Comparison of ENCODE assay signal across 7 mouse cellular contexts in the genomic region with DNA sequence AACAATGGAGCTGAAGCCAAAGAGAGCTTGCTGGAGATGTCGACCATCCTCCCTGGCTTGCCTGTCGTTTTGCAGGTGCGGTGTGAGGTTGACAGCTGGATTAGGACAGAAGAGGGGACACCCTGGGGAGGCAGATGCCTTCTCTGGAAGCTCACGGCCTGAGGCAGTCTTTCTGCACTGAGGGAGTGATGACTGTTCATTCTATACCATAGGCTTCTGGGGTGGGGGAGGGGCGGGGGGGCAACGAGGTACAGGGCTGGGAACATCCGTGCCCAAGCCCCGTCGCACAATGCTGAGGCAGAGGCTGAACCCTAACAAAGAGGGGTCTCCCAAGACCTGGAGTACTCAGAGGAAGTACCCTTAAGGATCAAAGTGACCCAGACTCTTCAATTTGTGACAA. TPM values are rescaled to one million over a fixed set of nuclear protein-coding genes. Genes with fewer than 3 reads are reported as not detected.
DNase-seq lines count a peak whose midpoint lies in the region; ATAC-seq and TF ChIP-seq lines count a peak whose summit lies in the region.

No protein-coding gene starts in this region.

- ATAC-seq in liver, embryonic 11.5 days (replicated peaks; ENCODE audit: low FRiP score): no peak
- peak; percentile 56 for ATAC-seq in forebrain, embryonic 12.5 days (ENCODE audit: low FRiP score)
- peak; percentile 36; the same call in 1 of the 2 replicates for ATAC-seq in limb, embryonic 12.5 days (ENCODE audit: insufficient number of reproducible peaks, insufficient read depth, low FRiP score, low TSS enrichment, low read depth)

- DNase-seq in liver, embryonic 11.5 days (ENCODE audit: low spot score): no peak
- DNase-seq in liver: no peak
- no peak for DNase-seq in layer of hippocampus, adult 8-10 months (ENCODE audit: low spot score in 2 of 2)
- DNase-seq in yolk sac, embryonic 10.5 days (ENCODE audit: low spot score): no peak

- H3K4me2 ChIP-seq in liver, embryonic 11.5 days: peak overlapping the region; percentile 60
- H3K4me2 ChIP-seq in forebrain, embryonic 12.5 days: peak overlapping the region; percentile 62
- H3K4me2 ChIP-seq in limb, embryonic 12.5 days: peak overlapping the region; percentile 65

- no peak overlapping the region; the same call in 1 of the 2 replicates for H3K9ac ChIP-seq in liver, embryonic 11.5 days (ENCODE audit: low read depth, low read length)
- peak overlapping the region; percentile 48 for H3K9ac ChIP-seq in forebrain, embryonic 12.5 days
- 0 out of 2 replicates have a peak overlapping the region, but pooled peaks have one; percentile 51 for H3K9ac ChIP-seq in limb, embryonic 12.5 days (replicated peaks)

- no peak for TF ChIP-seq POLR2A in olfactory bulb, adult 2 months (IDR thresholded peaks at IDR 0.05; ENCODE audit: insufficient read depth, low read depth, low read length)

- H3K9me3 ChIP-seq in liver, embryonic 11.5 days (ENCODE audit: control insufficient read depth, low read length): no peaks in the 10 kb centered on the region
- H3K9me3 ChIP-seq in forebrain, embryonic 12.5 days: no peaks in the 10 kb centered on the region
- no peaks in the 10 kb centered on the region for H3K9me3 ChIP-seq in limb, embryonic 12.5 days

- H3K36me3 ChIP-seq in liver, embryonic 11.5 days (ENCODE audit: control insufficient read depth, insufficient read depth, low read length): no peaks in the 10 kb centered on the region
- no peaks in the 10 kb centered on the region for H3K36me3 ChIP-seq in forebrain, embryonic 12.5 days (replicated peaks)
- no peaks in the 10 kb centered on the region for H3K36me3 ChIP-seq in limb, embryonic 12.5 days

- H3K27me3 ChIP-seq in liver, embryonic 11.5 days (replicated peaks; ENCODE audit: control insufficient read depth, insufficient read depth, low read length): no peaks in the 10 kb centered on the region
- H3K27me3 ChIP-seq in forebrain, embryonic 12.5 days: no peaks in the 10 kb centered on the region
- H3K27me3 ChIP-seq in limb, embryonic 12.5 days: no peaks in the 10 kb centered on the region

- H3K27ac ChIP-seq in liver, embryonic 11.5 days (ENCODE audit: low read depth, low read length): no peak overlapping the region
- H3K27ac ChIP-seq in forebrain, embryonic 12.5 days: peak overlapping the region; percentile 99
- H3K27ac ChIP-seq in limb, embryonic 12.5 days: peak overlapping the region; percentile 92; the same call in 1 of the 2 replicates
- 0 out of 2 replicates have a peak overlapping the region, but pooled peaks have one; percentile 16 for H3K27ac ChIP-seq in olfactory bulb, adult 2 months (ENCODE audit: insufficient read depth, low read depth, low read length)

- peak overlapping the region; percentile 34 for H3K4me3 ChIP-seq in liver, embryonic 11.5 days (ENCODE audit: low read depth, low read length)
- peak overlapping the region; percentile 37 for H3K4me3 ChIP-seq in forebrain, embryonic 12.5 days (replicated peaks)
- H3K4me3 ChIP-seq in limb, embryonic 12.5 days (replicated peaks): peak overlapping the region; percentile 32
- H3K4me3 ChIP-seq in olfactory bulb, adult 2 months (ENCODE audit: insufficient read depth, low read depth, low read length): 0 out of 2 replicates have a peak overlapping the region, but pooled peaks have one; percentile 3

- TF ChIP-seq CTCF in olfactory bulb, adult 2 months (IDR thresholded peaks at IDR 0.05; ENCODE audit: insufficient read depth, low read depth, low read length): no peak

- peaks cover 21% of the 10 kb centered on the region; the same call in 1 of the 2 replicates for H3K4me1 ChIP-seq in liver, embryonic 11.5 days (replicated peaks; ENCODE audit: control insufficient read depth, insufficient read depth, low read length)
- peaks cover 35% of the 10 kb centered on the region for H3K4me1 ChIP-seq in forebrain, embryonic 12.5 days
- peaks cover 30% of the 10 kb centered on the region for H3K4me1 ChIP-seq in limb, embryonic 12.5 days (replicated peaks)
- peaks cover 23% of the 10 kb centered on the region for H3K4me1 ChIP-seq in olfactory bulb, adult 2 months (ENCODE audit: control insufficient read depth, insufficient read depth, low read length)

- WGBS in liver, embryonic 11.5 days: 28% methylated on average over 9 of the region's 9 CpGs
- WGBS in forebrain, embryonic 12.5 days: 3% methylated on average over 9 of the region's 9 CpGs
- 25% methylated on average over 9 of the region's 9 CpGs for WGBS in limb, embryonic 12.5 days
- WGBS in olfactory bulb, adult 2 months: 30% methylated on average over 9 of the region's 9 CpGs

RNA-seq across cellular contexts. Expression of a gene that starts 3.8 kb away (rescaled TPM):
- 6.0 and 6.7 TPM in 2 replicates for polyA plus RNA-seq in liver, embryonic 11.5 days (2014; fragmentation: Nextera tagmentation; extraction: Ambion mirVana)
- 3.4 and 3.7 TPM in 2 replicates for polyA plus RNA-seq in forebrain, embryonic 12.5 days (2016; fragmentation: Nextera tagmentation; extraction: Ambion mirVana)
- 5.6 and 7.1 TPM in 2 replicates for polyA plus RNA-seq in limb, embryonic 12.5 days (2016; fragmentation: Nextera tagmentation; extraction: Ambion mirVana)
- polyA plus RNA-seq in olfactory bulb, adult 2 months (2012; ENCODE audit: insufficient read depth, insufficient read length, low replicate concordance, missing spikeins): not detected in 2 replicates
- 10 to 100 TPM in 2 of 4 experiments, 1 to 10 TPM in 2; 5.5 to 13.8 (median 10.3) TPM for total RNA-seq in layer of hippocampus, adult 8-10 months (2022)

RNA-seq across cellular contexts. Expression of a gene that starts 9.1 kb away (rescaled TPM):
- polyA plus RNA-seq in liver, embryonic 11.5 days (2014; fragmentation: Nextera tagmentation; extraction: Ambion mirVana): 147 and 149 TPM in 2 replicates
- 381 and 393 TPM in 2 replicates for polyA plus RNA-seq in forebrain, embryonic 12.5 days (2016; fragmentation: Nextera tagmentation; extraction: Ambion mirVana)
- 368 and 379 TPM in 2 replicates for polyA plus RNA-seq in limb, embryonic 12.5 days (2016; fragmentation: Nextera tagmentation; extraction: Ambion mirVana)
- polyA plus RNA-seq in olfactory bulb, adult 2 months (2012; ENCODE audit: insufficient read depth, insufficient read length, low replicate concordance, missing spikeins): not detected in 2 replicates
- total RNA-seq in layer of hippocampus, adult 8-10 months (2022): 100 to 1,000 TPM; 562 to 622 (median 577) TPM

RNA-seq across cellular contexts. Expression of a gene that starts 39.4 kb away (rescaled TPM):
- 0.32 and 0.51 TPM in 2 replicates for polyA plus RNA-seq in liver, embryonic 11.5 days (2014; fragmentation: Nextera tagmentation; extraction: Ambion mirVana)
- 1.8 and 2.2 TPM in 2 replicates for polyA plus RNA-seq in forebrain, embryonic 12.5 days (2016; fragmentation: Nextera tagmentation; extraction: Ambion mirVana)
- polyA plus RNA-seq in limb, embryonic 12.5 days (2016; fragmentation: Nextera tagmentation; extraction: Ambion mirVana): 0.38 and 0.51 TPM in 2 replicates
- not detected in 2 replicates for polyA plus RNA-seq in olfactory bulb, adult 2 months (2012; ENCODE audit: insufficient read depth, insufficient read length, low replicate concordance, missing spikeins)
- total RNA-seq in layer of hippocampus, adult 8-10 months (2022): 1 to 10 TPM in 2 of 4 experiments, under 1 TPM in 2; 0.83 to 1.3 (median 1.1) TPM
